Mouse (Mus musculus): ENCODE results near the gene Tec.

DNA sequence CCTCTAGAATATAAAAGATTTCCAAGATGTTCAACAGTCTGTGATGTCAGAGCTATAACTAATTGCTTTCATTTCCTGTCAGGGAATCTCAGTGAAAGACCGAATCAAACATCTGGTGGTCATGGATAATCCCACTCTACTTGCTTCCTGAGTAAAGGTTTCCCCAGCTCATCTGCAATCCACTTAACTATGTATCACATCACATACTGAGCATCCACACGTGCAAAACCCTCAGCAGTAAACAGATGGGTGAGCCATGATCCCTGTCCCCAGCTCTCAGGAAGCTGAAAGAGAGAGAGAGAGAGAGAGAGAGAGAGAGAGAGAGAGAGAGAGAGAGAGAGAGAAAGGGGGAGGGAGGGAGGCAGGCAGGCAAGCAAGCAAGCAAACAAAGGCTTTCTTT, 51.8 kb downstream of the Tec start:
- TF ChIP-seq EP300 (IDR thresholded peaks at IDR 0.05; ENCODE audit: insufficient read depth, low read depth, low read length) (no peak), POLR2A (IDR thresholded peaks at IDR 0.05; ENCODE audit: insufficient read depth, low read length) (no peak)

Measured in ES-Bruce4 (cell line).